Mouse (Mus musculus) stomach, embryonic 15.5 days (tissue): Measurements from ENCODE around the gene Pxn. TPM values are rescaled to one million over a fixed set of nuclear protein-coding genes. Genes with fewer than 3 reads are reported as not detected.
"Not testable (repeated sequence)": the region's sequence is repeated elsewhere in the genome, so short reads cannot be mapped to it uniquely, and the experiment has no call there.

Experiments
- ATAC-seq: fragments of 200-750 bp; cut with Nextera tagmentation; 2 replicates; pipeline ENCODE4 v1.8.0; 2017; ENCODE audit warnings: low read depth, moderate number of reproducible peaks, moderate TSS enrichment; ENCODE audit not compliant: insufficient read depth, low FRiP score
- H3K27ac ChIP-seq: fragments of 300-500 bp; sonication (generic); 2 replicates; pipeline ENCODE4 v1.5.1; 2015; ENCODE audit warnings: mild to moderate bottlenecking, inconsistent platforms
- H3K27me3 ChIP-seq: fragments of 300-500 bp; sonication (generic); replicated peaks from 2 replicates; pipeline ENCODE4 v1.6.1; 2015; ENCODE audit warnings: inconsistent platforms
- H3K36me3 ChIP-seq: fragments of 300-500 bp; sonication (generic); 2 replicates; pipeline ENCODE4 v1.6.1; 2015; ENCODE audit warnings: inconsistent platforms
- H3K4me1 ChIP-seq: fragments of 300-500 bp; sonication (generic); 2 replicates; pipeline ENCODE4 v1.6.1; 2015; ENCODE audit warnings: inconsistent platforms
- H3K4me2 ChIP-seq: fragments of 300-500 bp; sonication (generic); 2 replicates; pipeline ENCODE4 v1.6.1; 2015; ENCODE audit warnings: mild to moderate bottlenecking, inconsistent platforms
- H3K4me3 ChIP-seq: fragments of 300-500 bp; sonication (generic); replicated peaks from 2 replicates; pipeline ENCODE4 v1.5.1; 2015; ENCODE audit warnings: inconsistent platforms
- H3K9ac ChIP-seq: fragments of 300-500 bp; sonication (generic); 2 replicates; pipeline ENCODE4 v1.6.1; 2015; ENCODE audit warnings: inconsistent platforms
- H3K9me3 ChIP-seq: fragments of 300-500 bp; sonication (generic); 2 replicates; pipeline ENCODE4 v1.6.1; 2016; ENCODE audit warnings: inconsistent platforms
- WGBS: fragments of 180-500 bp; shearing (Covaris S2); methylation state at CpG from one replicate; pipeline ENCODE4 v1.1.7; 2015; 5-methylcytosine and 5-hydroxymethylcytosine counted together
- polyA plus RNA-seq: library from polyadenylated mRNA; unstranded; fragments of >200 nt; fragmentation: Nextera tagmentation; extraction: Ambion mirVana; gene quantifications from 2 replicates; pipeline ENCODE4 v1.2.1, GENCODE M21; 2015

The Pxn gene
- polyA plus RNA-seq, 1 experiment from 2014 or later: 37.0 TPM

DNA sequence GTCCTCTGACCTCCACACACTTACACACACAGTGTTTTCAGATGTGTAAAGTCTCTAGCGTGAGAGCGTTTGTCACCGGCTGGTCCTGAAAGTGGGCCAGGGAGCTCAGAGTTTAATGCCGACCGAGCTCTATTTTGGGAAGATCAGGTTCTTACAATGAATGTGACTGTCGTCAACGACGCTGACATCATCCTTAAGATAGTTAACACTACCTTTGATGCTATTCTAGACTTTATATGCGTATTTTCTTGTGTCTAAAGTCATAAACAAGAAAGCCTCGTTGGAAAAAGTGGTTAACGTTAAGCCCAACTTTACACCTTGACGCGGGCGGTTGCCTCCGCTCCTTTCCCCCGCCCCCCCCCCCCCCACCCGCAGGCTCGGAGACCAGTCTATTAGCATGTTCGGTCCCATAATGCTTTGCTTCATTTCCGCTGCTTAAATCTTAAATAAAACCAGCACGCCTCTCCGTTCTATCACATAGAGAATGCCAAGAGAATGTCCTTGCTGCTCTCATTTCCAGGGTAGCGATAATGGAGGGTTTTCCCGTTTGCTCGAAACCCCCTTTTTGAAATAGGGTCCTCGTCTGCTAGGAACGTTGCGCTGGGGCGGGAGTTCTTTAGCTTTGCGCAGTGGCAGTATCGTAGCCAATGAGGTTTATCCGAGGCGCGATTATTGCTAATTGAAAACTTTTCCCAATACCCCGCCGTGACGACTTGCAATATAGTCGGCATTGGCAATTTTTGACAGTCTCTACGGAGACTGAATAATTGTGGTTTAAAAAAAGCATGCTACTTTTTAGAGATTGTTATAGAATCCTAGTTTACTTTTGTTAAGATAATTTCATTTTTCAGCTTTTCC is 17.4 kb upstream of the Pxn start:
- peak overlapping the region; percentile 25; the same call in 1 of the 2 replicates for H3K9ac ChIP-seq

DNA sequence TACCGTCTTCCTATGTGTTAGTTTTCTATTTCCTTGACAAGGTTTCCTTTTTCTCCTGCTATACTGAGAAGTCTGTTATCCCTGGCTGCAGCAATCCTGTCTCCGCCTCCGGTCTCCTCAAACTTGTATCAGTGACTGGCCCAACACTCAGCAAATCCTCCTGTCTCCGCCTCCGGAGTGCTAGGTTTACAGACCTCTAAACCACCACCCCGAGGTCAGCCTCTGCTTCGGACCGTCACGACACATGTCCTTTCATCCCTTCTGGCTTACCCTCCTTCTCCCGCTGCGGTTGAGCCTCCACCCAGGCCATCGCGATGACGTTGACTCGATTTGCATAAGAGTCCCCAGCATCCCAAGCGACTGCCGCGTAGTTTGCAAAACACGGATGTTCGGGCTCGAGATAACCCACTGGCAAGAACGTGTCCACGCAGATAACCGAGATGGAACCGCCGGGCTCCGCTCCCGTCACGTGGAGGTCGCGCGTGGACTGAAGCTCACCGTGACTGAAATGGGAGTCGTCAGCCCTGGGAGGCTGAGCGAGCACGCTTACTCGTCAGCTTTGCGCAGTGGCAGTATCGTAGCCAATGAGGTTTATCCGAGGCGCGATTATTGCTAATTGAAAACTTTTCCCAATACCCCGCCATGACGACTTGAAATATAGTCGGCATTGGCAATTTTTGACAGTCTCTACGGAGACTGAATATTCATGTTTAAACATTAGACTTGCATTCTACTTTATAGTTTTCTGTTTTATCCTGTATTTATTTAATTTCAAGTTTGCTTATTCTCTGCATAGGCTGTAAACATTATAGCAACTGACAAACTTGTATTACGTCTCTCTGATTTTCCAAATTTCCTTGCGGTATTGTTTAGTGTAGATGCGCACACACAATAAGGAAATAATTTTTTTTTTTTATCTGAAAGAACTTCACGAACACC is 16.5 kb upstream of the Pxn start:
- WGBS: under 1% methylated on average over 50 of the region's 50 CpGs
- Histone ChIP-seq H3K4me3 (peak overlapping the region; percentile 40), H3K9ac (peak overlapping the region; percentile 85), H3K4me1 (peaks cover 26% of the 10 kb centered on the region), H3K36me3 (no peaks in the 10 kb centered on the region), H3K4me2 (peak overlapping the region; percentile 71), H3K27ac (peak overlapping the region; percentile 100), H3K9me3 (no peaks in the 10 kb centered on the region), H3K27me3 (no peaks in the 10 kb centered on the region)
- peak; percentile 79 for ATAC-seq

More for the DNA sequence above, 17.4 kb upstream of the Pxn start:
- H3K4me1 ChIP-seq: peaks cover 26% of the 10 kb centered on the region
- H3K4me3 ChIP-seq: peak overlapping the region; percentile 40
- peak; percentile 81 for ATAC-seq
- WGBS: under 1% methylated on average over 39 of the region's 39 CpGs
- no peaks in the 10 kb centered on the region for H3K27me3 ChIP-seq
- H3K27ac ChIP-seq: peak overlapping the region; percentile 100
- no peaks in the 10 kb centered on the region for H3K9me3 ChIP-seq
- no peaks in the 10 kb centered on the region for H3K36me3 ChIP-seq
- peak overlapping the region; percentile 71 for H3K4me2 ChIP-seq

GRCm38 (mm10) chr5:115490638-115491000 is 15.9 kb upstream of the Pxn start:
- peaks cover 26% of the 10 kb centered on the region for H3K4me1 ChIP-seq
- no peaks in the 10 kb centered on the region for H3K27me3 ChIP-seq
- H3K9me3 ChIP-seq: no peaks in the 10 kb centered on the region
- H3K4me2 ChIP-seq: peak overlapping the region; percentile 13; the same call in 1 of the 2 replicates
- no peak overlapping the region for H3K4me3 ChIP-seq
- no peaks in the 10 kb centered on the region for H3K36me3 ChIP-seq
- no peak overlapping the region for H3K9ac ChIP-seq
- H3K27ac ChIP-seq: peak overlapping the region; percentile 100
- no peak for ATAC-seq
- WGBS: 8% methylated on average over 8 of the region's 8 CpGs

DNA sequence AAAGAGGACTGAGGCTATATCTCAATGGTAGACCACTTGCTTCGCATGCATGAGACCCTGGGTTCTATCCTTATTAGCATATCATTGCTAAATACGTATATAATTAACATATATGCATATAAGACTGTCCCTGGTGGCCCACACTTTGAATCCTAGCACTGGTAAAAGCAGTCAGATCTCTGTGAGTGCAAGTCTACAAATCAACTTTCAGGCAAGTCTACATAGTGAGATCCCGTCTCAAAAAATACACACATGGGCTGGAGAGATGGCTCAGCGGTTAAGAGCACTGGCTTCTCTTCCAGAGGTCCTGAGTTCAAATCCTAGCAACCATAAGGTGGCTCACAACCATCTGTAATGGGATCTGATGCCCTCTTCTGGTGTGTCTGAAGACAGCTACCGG is 15.4 kb upstream of the Pxn start:
- peaks cover 26% of the 10 kb centered on the region for H3K4me1 ChIP-seq
- peak overlapping the region; percentile 13; the same call in 1 of the 2 replicates for H3K4me2 ChIP-seq
- H3K27ac ChIP-seq: no peak overlapping the region
- no peak overlapping the region for H3K9ac ChIP-seq
- no peaks in the 10 kb centered on the region for H3K27me3 ChIP-seq
- WGBS: 31% methylated on average over 5 of the region's 5 CpGs
- H3K36me3 ChIP-seq: no peaks in the 10 kb centered on the region
- H3K9me3 ChIP-seq: no peaks in the 10 kb centered on the region
- ATAC-seq: no peak
- no peak overlapping the region for H3K4me3 ChIP-seq

DNA sequence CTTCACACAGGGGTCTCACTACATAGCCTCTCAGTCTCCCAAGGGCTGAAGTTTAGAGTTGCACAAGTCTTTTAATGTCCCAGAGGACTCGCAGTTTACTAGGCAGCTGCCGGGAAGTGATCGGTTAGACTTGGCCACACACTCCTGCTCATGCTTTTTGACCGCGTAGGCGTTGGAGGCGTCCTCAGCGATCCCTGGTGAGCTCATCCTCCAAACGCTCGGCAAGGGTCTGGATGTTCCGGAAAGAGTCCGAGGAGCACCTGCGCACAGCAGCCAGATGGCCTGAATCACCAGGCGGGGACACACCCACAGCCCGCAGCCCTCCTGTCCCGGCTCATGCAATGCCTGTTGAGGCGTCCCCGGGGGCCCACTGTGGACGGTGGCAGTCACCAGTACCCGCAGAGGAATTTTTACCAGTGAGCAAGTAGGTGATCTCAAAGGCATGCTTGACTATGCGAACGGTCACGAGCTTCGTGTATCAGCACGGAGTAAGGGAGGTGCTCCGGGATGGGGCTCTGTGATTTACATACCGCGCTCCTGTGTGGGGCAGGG is 14.6 kb upstream of the Pxn start:
- no peaks in the 10 kb centered on the region for H3K36me3 ChIP-seq
- peak overlapping the region; percentile 68 for H3K27ac ChIP-seq
- H3K4me1 ChIP-seq: peaks cover 26% of the 10 kb centered on the region
- WGBS: 3% methylated on average over 28 of the region's 28 CpGs
- peak overlapping the region; percentile 72 for H3K4me2 ChIP-seq
- peak overlapping the region; percentile 31 for H3K4me3 ChIP-seq
- ATAC-seq: no peak
- peak overlapping the region; percentile 35; the same call in 1 of the 2 replicates for H3K9ac ChIP-seq
- H3K9me3 ChIP-seq: no peaks in the 10 kb centered on the region
- H3K27me3 ChIP-seq: no peaks in the 10 kb centered on the region

DNA sequence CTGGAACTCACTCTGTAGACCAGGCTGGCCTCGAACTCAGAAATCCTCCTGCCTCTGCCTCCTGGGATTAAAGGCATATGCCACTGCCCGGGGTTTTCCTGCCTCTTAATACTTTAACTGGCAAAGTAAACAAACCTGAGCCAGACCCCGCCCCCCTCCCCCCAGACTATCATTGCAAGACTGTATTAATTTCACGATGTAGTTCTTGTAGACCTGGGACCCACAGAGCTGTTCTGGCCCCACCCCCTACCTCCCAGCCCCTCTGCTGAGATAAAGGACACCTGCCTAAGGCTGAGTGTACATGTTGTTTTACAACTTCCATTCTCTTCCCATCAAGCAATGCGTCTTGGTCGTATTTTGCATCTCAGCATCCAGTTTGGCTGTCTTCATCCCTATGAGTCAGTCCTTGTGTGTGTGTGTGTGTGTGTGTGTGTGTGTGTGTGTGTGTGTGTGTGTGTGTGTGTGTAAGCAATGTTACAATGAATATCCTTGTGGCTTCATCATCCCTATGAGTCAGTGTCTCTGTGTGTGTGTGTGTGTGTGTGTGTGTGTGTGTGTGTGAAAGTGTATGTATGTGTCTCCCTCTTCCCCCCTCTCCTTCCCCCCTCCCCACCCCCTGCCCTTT is 13.7 kb upstream of the Pxn start:
- WGBS: 51% methylated on average over 6 of the region's 6 CpGs
- no peak for ATAC-seq
- no peak overlapping the region for H3K4me3 ChIP-seq
- no peak overlapping the region for H3K4me2 ChIP-seq
- H3K9me3 ChIP-seq: no peaks in the 10 kb centered on the region
- H3K9ac ChIP-seq: no peak overlapping the region
- no peaks in the 10 kb centered on the region for H3K27me3 ChIP-seq
- H3K4me1 ChIP-seq: peaks cover 26% of the 10 kb centered on the region
- peak overlapping the region; percentile 70; the same call in 1 of the 2 replicates for H3K27ac ChIP-seq
- no peaks in the 10 kb centered on the region for H3K36me3 ChIP-seq

- H3K9ac ChIP-seq: no peak overlapping the region
- H3K27me3 ChIP-seq: no peaks in the 10 kb centered on the region
- no peak for ATAC-seq
- no peak overlapping the region for H3K4me3 ChIP-seq
- H3K27ac ChIP-seq: peak overlapping the region; percentile 70
- no peak overlapping the region for H3K4me2 ChIP-seq
- 28% methylated on average over 5 of the region's 5 CpGs for WGBS
- H3K36me3 ChIP-seq: no peaks in the 10 kb centered on the region
- no peaks in the 10 kb centered on the region for H3K9me3 ChIP-seq
- H3K4me1 ChIP-seq: peaks cover 26% of the 10 kb centered on the region
Measured at GRCm38 (mm10) chr5:115493441-115493840, 13.0 kb upstream of the Pxn start.

GRCm38 (mm10) chr5:115495618-115496017 is 10.9 kb upstream of the Pxn start:
- not testable (repeated sequence) for H3K4me2 ChIP-seq, H3K9me3 ChIP-seq, H3K27me3 ChIP-seq, H3K4me3 ChIP-seq, H3K9ac ChIP-seq, H3K36me3 ChIP-seq, ATAC-seq, H3K27ac ChIP-seq
- H3K4me1 ChIP-seq: peaks cover 25% of the 10 kb centered on the region
- 83% methylated on average over 3 of the region's 3 CpGs for WGBS

DNA sequence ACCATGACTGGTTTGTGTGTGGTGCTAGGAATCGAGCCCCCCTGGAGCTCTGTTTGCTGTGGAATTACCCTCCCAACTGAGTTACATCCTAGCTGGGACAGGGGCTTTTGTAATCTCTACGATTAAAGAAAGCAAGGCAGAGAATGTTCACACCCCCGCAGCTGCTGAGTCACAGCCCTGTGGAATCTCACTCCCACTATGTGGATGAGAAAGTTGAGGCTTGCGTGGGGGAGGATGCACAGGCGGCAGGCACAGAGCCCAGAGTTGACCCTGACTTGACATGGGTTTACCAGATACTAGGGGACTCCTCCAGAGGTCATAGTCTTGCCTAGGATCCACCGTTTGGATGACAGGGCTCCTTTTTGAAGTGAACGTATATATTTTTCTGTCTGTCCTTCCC is 9.4 kb upstream of the Pxn start:
- Histone ChIP-seq H3K9ac (no peak overlapping the region), H3K27ac (no peak overlapping the region), H3K4me1 (peaks cover 13% of the 10 kb centered on the region), H3K36me3 (no peaks in the 10 kb centered on the region), H3K4me3 (no peak overlapping the region), H3K4me2 (no peak overlapping the region), H3K27me3 (no peaks in the 10 kb centered on the region), H3K9me3 (no peaks in the 10 kb centered on the region)
- no peak for ATAC-seq
- WGBS: 69% methylated on average over 7 of the region's 7 CpGs

- Histone ChIP-seq H3K4me3 (no peak overlapping the region), H3K9ac (no peak overlapping the region), H3K27me3 (no peaks in the 10 kb centered on the region), H3K4me2 (no peak overlapping the region), H3K27ac (no peak overlapping the region), H3K9me3 (no peaks in the 10 kb centered on the region), H3K36me3 (no peaks in the 10 kb centered on the region), H3K4me1 (0 out of 2 replicates have a peak, but pooled peaks cover 8% of the 10 kb centered on the region)
- 44% methylated on average over 9 of the region's 9 CpGs for WGBS
- no peak for ATAC-seq
Measured at GRCm38 (mm10) chr5:115498307-115499240, 7.9 kb upstream of the Pxn start.
